Mouse (Mus musculus) testis, adult 2 months (tissue): ENCODE data around the gene Fam90a1b.

Experiments
- CTCF ChIP-seq: fragments of 200-500 bp; IDR thresholded peaks from 2 replicates; pipeline ENCODE4 v1.5.1; 2012; ENCODE audit warnings: low read depth, mild to moderate bottlenecking, inconsistent platforms, low read length, moderate library complexity; ENCODE audit not compliant: control insufficient read depth, insufficient read depth, insufficient replicate concordance
- POLR2A ChIP-seq: fragments of 200-500 bp; IDR thresholded peaks from 2 replicates; pipeline ENCODE4 v1.6.1; 2012; ENCODE audit warnings: low read depth, mild to moderate bottlenecking, inconsistent platforms, low read length, moderate library complexity; ENCODE audit not compliant: control insufficient read depth

GRCm38 (mm10) chrX:94366029-94366428 lies 548 bp downstream of the Fam90a1b start:
- TF ChIP-seq POLR2A (no peak), CTCF (no peak)
